Mouse (Mus musculus) telencephalon, adult 2 months (tissue): ENCODE data around the gene Tarbp1.
"Not testable (repeated sequence)": the region's sequence is repeated elsewhere in the genome, so short reads cannot be mapped to it uniquely, and the experiment has no call there.

Experiments
- DNase-seq: peaks from one replicate; pipeline ENCODE4 v3.0.0-alpha.2; 2011; ENCODE audit warnings: low read depth, low spot score

Tarbp1 gene

DNA sequence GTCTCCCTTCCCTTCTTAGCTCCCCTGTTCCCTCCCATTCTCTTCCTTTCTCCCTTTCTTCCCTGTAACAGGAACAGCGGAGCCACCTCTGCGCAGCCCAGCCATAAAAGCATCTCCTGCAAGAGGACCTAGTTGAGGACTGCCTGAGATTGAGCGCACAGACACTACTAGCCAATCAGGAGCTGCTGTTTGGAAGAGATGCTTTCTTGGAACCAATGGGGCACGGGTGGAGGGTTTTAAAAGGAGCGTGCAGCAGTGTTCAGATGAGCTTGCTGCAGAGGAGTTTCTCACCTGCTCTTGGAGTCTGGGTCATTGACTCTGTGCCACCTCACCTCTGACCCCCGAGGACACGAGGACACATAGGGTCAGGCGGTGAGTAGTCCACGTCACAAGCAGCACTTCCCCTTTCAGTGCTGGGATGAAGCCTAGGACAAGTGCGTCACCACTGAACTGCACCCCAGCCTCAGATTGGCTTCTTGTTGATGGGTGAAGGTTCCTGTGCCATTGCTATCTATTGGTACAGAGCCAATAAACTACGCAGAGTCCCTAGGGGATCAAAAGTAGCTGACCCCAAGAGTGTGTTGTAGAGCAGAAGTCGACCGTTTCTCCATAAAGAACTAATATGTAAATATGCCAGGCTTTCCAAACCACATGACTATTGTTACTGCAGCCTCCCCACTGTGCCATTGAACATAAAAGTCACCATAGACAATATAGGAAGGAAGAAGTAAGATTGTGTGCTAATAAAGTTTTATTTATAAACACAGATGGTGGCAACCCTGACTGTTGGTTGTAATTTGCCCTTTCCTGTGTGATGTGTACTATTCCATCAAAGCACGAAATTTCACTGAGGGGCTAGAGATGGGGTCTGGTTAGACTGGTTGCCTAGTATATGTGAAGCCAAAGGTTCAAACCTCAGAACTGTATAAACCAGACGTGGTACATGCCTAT, 19.6 kb upstream of the Tarbp1 start:
- DNase-seq: no peak

DNA sequence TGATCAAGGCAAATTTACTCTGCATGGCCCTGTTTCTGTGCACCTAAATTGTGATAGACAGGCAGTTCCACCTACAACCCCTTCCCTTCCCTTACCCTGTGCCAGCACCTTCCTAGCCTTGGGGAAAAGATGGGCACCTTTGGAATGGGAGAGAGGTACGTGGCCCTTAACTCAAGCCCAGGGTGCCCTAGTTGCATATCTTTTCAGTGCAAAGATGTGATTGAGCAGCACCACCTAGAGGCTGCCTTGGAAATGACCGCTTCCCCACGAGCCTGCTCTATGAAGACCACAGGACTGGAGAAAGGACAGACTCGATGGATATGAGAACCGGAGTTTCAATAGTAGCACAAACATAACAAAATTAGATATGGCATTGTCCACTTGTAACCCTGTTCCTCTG, 8.1 kb upstream of the Tarbp1 start:
- DNase-seq: peak; percentile 31

DNA sequence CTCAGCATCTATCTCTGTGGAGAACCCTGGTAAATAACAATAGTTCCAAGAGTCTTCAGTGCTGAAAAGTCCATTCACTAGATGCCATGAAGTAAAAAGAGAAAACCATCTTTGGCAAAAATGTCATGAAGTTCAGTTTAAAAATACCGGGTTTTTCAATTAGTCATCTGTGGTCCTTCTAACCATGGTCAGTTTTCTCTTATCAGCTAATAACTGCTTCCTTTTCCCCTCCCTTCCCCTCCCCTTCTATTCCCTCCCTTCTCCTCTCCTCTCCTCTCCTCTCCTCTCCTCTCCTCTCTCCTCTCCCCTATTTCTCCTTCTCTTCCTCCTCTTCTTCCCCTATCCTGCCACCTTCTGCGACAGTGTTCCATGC, 7.5 kb upstream of the Tarbp1 start:
- no peak for DNase-seq

DNA sequence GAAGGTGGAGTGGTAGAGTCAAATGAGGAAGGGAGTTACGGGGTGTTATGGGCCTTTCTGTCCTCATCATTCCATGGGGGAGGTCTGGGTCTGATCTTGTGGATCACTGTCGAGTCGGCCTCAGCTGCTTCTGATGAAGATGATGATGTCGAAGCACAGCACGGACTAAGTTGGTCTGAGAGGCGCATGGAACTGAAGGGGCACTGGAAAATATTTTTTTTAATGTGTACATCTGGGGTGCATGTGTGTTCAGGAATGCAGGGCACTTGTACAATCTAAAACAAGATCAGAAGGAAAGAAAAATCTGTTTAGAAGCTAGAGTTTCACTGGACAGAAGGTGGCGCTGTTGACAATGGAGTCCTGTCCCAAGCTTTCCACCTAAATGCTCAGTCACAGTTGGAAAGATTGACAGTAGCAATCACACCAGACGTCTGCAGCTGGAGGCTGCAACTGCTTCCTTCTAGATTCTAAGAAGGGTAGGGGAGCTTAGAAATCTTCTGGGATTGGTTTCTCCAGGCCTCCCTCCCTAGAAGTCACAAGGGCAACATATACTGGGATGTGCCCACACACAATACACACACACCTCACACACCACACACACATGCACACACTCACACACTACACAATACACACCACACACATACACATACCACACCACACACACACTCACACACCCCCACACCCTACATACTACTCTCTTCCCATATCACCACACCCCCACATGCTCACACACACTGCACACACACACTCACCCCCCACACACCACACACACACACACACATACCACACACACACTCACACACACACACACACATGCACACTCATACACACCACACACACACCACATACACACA, 6.9 kb upstream of the Tarbp1 start:
- DNase-seq: peak; percentile 27

DNA sequence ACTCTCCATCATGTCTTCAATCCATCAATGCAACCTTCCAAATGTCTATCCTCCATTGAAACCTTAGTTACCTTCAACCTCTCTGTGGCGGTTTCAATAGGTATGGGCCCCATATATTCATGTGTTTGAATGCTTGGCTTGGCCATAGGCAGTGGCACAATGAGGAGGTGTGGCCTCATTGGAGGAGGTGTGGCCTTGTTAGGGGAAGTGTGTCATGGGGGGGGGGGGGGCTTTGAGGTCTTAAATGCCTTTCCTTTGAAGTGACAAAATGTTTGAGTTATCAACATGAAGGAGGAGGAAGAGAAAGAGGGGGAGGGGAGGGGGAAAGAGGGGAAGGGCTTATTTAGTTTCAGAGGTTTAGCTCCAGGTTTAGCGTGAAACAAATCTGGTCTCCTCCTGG, 5.5 kb upstream of the Tarbp1 start:
- no peak for DNase-seq

DNA sequence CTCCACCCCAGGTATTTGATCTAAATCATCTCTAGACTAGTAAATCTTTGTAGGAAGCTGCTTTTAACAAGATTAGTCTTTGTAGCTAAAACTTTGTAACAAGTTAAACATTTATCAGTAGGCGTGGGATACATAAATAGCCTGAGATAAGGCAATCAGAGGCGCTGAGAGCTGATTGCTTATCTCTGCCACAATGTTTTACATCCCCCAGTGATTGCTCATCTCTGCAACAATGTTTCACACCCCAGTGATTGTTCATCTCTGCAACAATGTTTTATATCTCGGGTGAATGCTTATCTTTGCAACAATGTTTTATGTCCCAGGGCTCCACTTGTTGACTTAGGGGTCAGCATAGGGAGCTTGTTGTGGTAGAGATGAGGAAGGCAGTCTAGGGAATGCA, 3.8 kb upstream of the Tarbp1 start:
- no peak for DNase-seq

DNA sequence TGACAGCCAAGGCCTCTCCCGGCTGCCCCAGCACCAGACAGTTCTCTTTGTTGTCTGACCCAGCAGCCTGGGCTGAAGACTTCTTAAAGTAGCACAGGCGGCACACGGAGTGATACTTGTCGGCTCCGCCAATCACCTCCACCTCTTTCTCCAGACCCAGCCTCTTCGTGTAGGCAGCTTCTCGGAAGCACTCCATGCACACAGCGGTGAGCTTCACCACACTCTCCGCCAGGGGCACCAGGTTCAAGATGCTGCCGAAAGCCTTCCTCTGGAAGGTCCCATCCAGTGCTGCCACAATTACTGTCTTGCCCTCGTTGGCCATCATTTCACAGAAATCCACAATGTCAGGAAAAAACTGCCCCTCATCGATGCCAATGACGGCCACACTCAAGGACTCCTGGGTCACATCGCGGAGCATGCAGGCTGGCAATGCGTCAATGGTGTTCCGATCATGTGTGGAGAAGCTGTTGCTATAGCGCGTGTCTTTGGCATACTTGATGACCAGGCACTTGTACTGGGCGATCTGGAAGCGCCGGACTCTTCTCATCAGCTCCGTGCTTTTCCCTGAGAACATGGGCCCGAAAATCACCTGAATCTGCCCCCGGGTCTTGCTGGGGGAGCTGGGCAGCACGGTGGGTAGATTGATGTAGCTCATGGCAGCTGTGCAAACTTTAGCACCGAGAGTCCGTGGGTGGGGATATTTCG, 1.4 kb upstream of the Tarbp1 start:
- DNase-seq: not testable (repeated sequence)

DNA sequence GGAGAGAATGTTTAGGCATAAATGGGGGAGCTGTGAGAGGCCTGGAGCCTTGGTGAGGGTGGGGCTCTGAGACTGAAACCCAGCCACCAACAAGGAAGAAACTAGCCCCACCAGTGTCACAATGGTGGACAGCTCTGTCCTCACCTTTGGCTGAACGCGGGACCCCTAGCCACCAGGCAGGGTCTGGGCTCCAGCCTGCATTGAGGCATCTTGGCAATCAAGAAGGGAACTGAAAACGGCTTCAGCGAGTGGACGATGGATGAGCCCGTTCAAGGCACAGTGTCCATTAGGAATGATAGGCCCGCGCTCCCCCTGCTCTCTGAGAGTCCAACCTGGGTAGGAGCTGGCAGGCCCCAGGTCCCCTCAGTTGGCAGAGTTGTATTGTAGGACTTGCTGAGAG, 873 bp upstream of the Tarbp1 start:
- not testable (repeated sequence) for DNase-seq

DNA sequence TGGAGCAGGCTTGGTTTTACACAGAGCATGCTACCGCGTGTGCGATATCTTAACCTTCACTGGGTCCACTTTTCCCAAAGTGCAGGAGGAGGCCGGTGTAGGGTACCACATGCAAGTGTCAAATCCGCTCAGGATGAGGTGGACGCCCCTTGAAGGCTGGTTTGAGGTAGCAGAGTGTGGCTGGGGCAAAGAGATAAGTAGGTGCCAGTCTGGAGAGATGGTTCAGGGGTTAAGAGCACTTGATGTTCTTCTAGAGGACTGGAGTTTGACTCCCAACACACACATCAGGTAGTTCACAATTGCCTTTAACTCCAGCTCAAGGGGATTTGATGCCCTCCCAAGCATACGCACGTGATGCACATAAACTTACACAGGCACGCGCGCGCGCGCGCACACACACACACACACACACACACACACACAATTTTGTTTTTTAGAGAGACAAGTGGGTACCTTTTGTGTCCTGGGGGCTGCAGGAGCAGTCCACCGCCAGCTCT, 1.0 kb downstream of the Tarbp1 start:
- DNase-seq: no peak

DNA sequence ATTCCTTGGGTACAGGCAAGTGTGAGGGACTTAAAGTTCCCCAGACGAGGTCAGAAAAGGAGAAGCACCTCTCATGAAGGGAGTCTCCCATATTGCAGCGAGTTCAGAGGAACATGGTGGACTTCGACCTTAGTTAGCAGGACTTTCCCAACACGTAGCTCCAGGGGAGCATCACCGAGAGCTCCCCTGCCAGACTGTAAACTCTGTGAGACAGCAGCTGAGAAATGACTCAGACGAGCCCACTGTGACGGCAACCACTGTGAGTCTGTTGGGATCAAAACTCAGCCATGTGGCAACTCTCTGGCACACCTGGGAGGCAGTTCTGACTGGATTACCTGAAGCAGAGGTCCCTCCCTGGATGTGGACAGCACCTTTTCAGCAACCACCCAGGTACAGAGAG, 10.8 kb downstream of the Tarbp1 start:
- no peak for DNase-seq

DNA sequence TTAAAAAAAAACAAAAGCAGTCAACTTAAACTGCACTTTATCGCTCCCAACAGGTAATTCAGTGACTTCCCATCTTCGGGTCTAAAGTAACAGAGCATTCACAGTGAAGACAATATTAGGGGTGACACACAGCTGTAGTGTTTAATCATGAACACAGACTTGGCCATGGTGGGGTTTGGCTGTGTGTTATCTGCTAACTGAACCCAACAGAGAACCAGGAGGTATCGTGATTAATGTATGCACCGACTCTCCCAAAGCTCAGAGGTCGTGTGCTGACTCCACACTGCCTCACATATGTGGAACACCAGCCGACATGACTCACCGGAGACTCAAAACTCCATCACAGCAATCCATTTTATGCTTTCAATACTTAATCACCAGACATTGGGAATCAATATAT, 13.1 kb downstream of the Tarbp1 start:
- DNase-seq: no peak

DNA sequence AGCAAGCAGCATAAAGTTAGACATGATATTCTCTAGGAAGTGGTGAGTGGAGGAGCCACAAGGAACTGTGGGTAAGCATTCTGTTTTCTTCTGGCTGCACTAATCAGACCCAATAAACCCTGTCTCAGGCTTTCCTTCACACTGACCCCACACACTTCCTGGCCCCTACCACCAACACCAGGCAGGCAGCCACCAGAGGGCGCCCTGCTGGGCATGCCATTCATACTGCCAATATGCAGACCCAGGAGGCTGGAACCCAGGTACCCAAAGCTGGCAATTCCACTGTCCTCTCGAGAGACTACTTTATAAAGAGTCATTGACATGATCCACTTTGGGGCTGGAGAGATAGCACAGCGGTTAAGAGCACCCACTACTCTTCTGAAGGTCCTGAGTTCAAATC, 14.6 kb downstream of the Tarbp1 start:
- no peak for DNase-seq

DNA sequence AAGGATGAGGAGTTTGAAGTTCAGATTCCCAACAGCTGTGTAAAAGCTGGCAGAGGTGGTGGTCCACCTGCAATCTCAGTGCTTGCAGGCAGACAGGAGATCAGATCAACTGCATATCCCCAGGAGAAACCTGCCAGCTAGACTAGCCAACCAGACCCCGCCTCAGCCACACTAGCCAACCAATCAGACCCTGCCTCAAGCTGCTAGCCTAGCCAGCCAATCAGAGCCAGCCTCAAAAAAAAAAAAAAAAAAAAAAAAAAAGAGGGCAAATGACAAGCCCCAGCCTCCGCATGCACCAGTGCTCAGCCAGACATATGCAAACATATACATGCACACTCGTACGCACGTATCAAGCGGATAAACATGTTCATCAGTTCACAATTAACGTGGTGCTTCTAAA, 19.5 kb downstream of the Tarbp1 start:
- DNase-seq: no peak

DNA sequence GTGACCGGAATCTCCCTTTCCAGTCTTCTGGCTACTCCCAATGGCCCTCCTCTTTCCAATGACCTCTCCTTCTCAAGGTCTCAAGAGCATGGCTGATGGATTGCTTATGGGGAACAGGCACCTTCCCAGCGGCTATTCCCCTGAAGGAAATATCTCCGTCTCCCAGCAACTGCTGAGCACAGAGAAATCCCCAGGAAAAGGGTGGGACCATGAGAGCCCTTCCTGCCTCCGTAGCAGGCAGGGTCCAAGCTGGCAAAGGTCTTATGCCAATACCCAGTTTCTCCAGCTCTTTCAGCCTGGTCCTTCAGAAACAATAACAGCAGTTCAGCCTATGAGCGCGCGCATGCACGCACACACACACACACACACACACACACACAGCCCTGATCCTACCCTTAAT, 23.7 kb downstream of the Tarbp1 start:
- DNase-seq: no peak

DNA sequence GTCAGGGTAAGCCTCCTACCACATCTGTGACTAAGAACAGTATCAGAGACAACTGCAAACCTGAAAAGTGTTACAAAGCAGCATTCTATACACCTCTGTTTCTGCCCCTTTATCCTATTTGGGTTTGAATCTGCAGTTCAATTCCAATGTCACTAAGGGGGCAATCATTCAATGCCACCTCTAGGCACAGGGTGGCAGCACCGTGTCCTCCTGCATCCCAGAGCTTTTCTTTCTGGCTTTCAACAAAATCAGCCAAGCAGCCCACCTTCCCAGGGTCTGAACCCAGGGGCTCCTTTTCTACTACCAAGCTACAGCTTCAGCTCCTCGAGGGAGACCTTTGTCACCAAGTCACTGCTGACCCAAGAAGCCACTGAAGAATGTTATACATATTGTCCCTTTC, 35.9 kb downstream of the Tarbp1 start:
- DNase-seq: no peak

DNA sequence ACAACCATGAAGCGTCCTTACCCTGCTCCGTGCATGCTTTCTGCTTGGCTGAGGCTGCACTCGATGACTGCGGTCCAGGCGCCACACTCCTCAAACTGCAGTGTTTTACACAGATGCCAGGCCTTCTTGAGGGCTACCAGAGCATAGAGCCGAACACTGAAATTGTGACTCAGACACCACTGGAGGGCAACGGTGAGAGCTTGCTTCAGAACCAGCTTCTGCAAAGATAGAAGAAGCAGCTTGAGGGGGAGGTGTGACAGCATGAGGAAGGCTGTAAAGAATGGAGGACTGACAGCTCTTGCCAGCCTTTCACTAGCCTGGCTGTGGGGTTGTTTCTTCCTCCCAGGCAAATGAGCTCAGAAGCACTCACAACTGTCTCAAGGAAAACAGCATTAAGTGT, 41.0 kb downstream of the Tarbp1 start:
- DNase-seq: peak; percentile 80

DNA sequence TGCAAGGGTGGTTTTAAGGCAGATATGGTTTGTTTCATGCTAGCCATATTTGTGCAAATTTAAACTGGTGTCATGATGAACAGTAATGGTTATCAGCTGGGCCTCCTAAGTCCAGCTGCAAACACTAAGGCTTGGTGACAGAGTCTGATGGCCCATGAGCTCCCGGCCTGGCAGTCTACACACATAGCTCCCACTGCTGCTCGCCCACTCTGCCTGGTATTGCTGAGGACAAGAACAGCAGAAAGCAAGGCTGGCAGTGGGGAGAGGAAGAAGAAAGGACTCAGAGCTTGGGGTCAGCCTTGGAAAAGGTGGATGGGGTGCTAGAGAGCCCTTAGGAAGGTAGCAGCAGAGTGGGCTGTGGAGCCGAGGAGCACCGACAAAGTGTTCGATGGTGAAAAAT, 45.2 kb downstream of the Tarbp1 start:
- DNase-seq: no peak

DNA sequence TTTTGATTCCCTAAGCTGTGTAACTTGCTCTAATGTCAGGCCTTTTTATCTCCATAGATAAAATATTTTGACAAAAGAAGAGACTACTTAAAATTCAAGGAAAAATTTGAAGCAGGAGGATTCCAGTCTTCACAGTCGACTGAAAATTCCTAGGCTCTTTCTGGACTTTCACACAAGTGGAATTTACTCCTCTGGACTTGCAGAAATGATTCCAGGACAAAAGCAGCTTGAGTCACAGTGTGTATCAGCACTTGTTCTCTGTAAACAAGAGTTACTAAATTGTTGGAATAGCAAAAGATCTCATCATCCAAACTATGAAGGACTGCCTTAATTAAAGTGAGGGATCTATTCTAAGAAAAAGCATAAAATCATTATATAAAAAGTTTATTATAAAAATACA, 49.9 kb downstream of the Tarbp1 start:
- no peak for DNase-seq

DNA sequence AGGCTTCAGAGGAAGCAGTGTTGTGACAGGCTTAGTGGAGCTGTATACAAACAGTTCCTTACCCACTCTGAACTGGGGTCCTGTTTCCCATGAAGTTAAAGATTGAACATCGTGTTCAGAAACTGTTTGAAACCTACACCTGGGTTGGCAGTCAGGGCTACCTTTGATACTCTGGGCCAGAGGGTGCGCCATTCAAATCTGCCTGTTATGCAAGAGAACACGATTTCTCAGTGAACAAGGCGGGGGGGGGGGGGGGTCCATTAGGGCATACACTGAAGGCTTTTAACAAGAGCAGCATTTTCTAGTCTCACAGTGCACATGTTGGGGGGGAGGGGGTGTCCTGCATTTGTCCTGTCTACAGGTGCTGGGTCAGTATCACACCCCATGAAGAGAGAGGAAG, 50.7 kb downstream of the Tarbp1 start:
- DNase-seq: no peak

DNA sequence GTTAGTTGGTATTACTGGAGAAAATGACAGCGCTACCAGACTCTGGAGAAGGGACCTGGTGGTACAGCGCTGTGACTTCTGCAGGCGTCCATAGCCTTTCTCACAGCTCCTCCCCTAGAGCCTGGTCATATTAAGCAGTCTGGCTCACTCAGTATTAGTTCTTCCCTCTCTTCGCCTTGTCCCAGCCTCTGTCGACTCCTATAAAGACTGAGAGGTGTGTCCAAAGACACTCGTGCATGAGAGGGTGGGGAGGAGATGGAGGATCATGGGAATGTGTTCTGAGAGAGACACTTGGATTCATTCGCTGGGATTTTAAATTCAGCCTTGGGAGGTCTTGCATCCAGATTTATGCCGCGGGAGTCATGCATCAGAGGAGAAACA, 52.0 kb downstream of the Tarbp1 start:
- no peak for DNase-seq

DNA sequence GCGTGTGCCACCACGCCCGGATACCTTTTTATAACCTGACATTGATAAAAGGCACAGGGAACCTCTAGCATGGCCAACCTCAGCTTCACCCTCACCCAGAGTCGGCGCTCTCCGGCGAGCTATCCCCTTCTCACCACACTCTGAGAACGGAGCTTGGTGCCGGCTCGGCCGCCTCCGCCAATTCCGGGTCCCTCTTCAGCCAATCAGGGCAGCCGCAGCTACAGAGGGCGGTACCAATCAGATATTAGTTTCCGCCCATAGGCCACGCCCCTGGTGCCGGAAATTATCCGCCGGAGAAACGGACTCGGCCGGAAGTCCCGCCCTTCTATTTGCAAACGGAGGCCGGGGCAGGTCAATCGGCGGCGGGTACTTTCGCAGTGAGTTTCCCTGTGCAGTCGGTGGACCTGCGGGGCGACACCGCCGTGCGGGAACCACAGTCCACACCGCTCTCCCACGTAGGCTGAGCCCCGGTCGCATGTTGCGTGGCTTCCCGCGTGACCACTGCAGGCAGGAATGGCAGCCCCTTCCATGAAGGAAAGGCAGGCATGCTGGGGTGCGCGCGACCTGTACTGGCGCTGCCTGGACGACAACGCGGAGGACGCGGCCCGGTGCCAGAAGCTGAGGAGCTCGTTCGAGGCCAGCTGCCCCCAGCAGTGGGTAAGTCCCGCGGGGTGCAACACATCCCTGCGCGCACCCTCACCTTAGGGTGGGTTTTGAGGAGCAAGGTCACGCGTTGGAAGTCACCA, 52.5 kb downstream of the Tarbp1 start, which contains the start of gene Coa6:
Gene Coa6, plus strand, starts transcription at position 342 of the 746 bp plus-strand sequence.
- peak; percentile 96 for DNase-seq
